Mouse (Mus musculus) E14TG2a.4 (cell line): ENCODE data around the gene Gsg1l.

Experiments used
- H3K27me3 ChIP-seq: 2 replicates; pipeline ENCODE4 v1.6.1; 2014; ENCODE audit warnings: low read length, control low read depth; ENCODE audit not compliant: insufficient read depth
- H3K36me3 ChIP-seq: 2 replicates; pipeline ENCODE4 v1.6.1; 2014; ENCODE audit warnings: low read length, control low read depth; ENCODE audit not compliant: insufficient read depth
- H3K4me1 ChIP-seq: replicated peaks from 2 replicates; pipeline ENCODE4 v1.6.1; 2014; ENCODE audit warnings: low read depth, low read length, control low read depth
- H3K4me3 ChIP-seq: replicated peaks from 2 replicates; pipeline ENCODE4 v1.5.1; 2014; ENCODE audit warnings: mild to moderate bottlenecking, low read length
- H3K9me3 ChIP-seq: 2 replicates; pipeline ENCODE4 v1.6.1; 2014; ENCODE audit warnings: low read length, control low read depth
- CTCF ChIP-seq: conservative IDR thresholded peaks from 2 replicates; pipeline ENCODE4 v1.5.1; 2014; ENCODE audit warnings: low read length
- NANOG ChIP-seq: IDR thresholded peaks from 2 replicates; pipeline ENCODE4 v1.6.1; 2014; ENCODE audit warnings: borderline replicate concordance, low read length, mixed read lengths
- POU5F1 ChIP-seq: IDR thresholded peaks from 2 replicates; pipeline ENCODE4 v1.6.1; 2014; ENCODE audit warnings: low read length, borderline replicate concordance

Gene Gsg1l

GRCm38 (mm10) chr7:126066777-126067176 is 15.4 kb downstream of the Gsg1l start:
- Histone ChIP-seq H3K4me3 (no peak overlapping the region), H3K9me3 (peaks cover 4% of the 10 kb centered on the region), H3K4me1 (no peaks in the 10 kb centered on the region), H3K27me3 (peaks cover 36% of the 10 kb centered on the region), H3K36me3 (no peaks in the 10 kb centered on the region)
- no peak for TF ChIP-seq CTCF
- TF ChIP-seq NANOG, result no peak
- no peak for TF ChIP-seq POU5F1

GRCm38 (mm10) chr7:126065243-126065876 is 16.9 kb downstream of the Gsg1l start:
- peaks cover 40% of the 10 kb centered on the region for H3K27me3 ChIP-seq
- peaks cover 4% of the 10 kb centered on the region for H3K9me3 ChIP-seq
- TF ChIP-seq NANOG (no peak), CTCF (no peak), POU5F1 (no peak)
- no peak overlapping the region for H3K4me3 ChIP-seq
- H3K4me1 ChIP-seq, result no peaks in the 10 kb centered on the region
- H3K36me3 ChIP-seq, result no peaks in the 10 kb centered on the region

GRCm38 (mm10) chr7:126062228-126062627 is 20.0 kb downstream of the Gsg1l start:
- TF ChIP-seq POU5F1 (no peak), CTCF (no peak), NANOG (no peak)
- H3K36me3 ChIP-seq, result no peaks in the 10 kb centered on the region
- peaks cover 4% of the 10 kb centered on the region for H3K9me3 ChIP-seq
- no peak overlapping the region for H3K4me3 ChIP-seq
- peaks cover 47% of the 10 kb centered on the region for H3K27me3 ChIP-seq
- H3K4me1 ChIP-seq, result no peaks in the 10 kb centered on the region

- Histone ChIP-seq H3K4me1 (no peaks in the 10 kb centered on the region), H3K27me3 (peaks cover 49% of the 10 kb centered on the region), H3K9me3 (no peaks in the 10 kb centered on the region), H3K4me3 (no peak overlapping the region), H3K36me3 (no peaks in the 10 kb centered on the region)
- TF ChIP-seq POU5F1 (no peak), CTCF (no peak), NANOG (no peak)
Observed at GRCm38 (mm10) chr7:126058918-126059317, 23.3 kb downstream of the Gsg1l start.

GRCm38 (mm10) chr7:126057332-126057914 is 24.8 kb downstream of the Gsg1l start:
- TF ChIP-seq POU5F1 (no peak), CTCF (no peak), NANOG (no peak)
- H3K4me3 ChIP-seq, result no peak overlapping the region
- peaks cover 5% of the 10 kb centered on the region for H3K4me1 ChIP-seq
- peaks cover 63% of the 10 kb centered on the region for H3K27me3 ChIP-seq
- H3K36me3 ChIP-seq, result no peaks in the 10 kb centered on the region
- no peaks in the 10 kb centered on the region for H3K9me3 ChIP-seq

- Histone ChIP-seq H3K4me3 (no peak overlapping the region), H3K4me1 (peaks cover 5% of the 10 kb centered on the region), H3K36me3 (no peaks in the 10 kb centered on the region), H3K27me3 (peaks cover 79% of the 10 kb centered on the region), H3K9me3 (no peaks in the 10 kb centered on the region)
- TF ChIP-seq CTCF (no peak), POU5F1 (no peak), NANOG (no peak)
Observed at GRCm38 (mm10) chr7:126054574-126054973, 27.6 kb downstream of the Gsg1l start.

GRCm38 (mm10) chr7:126053618-126054017 is 28.6 kb downstream of the Gsg1l start:
- TF ChIP-seq CTCF (no peak), NANOG (no peak), POU5F1 (no peak)
- Histone ChIP-seq H3K9me3 (no peaks in the 10 kb centered on the region), H3K4me3 (no peak overlapping the region), H3K36me3 (no peaks in the 10 kb centered on the region), H3K27me3 (peaks cover 79% of the 10 kb centered on the region), H3K4me1 (peaks cover 14% of the 10 kb centered on the region)

GRCm38 (mm10) chr7:126051910-126052309 is 30.3 kb downstream of the Gsg1l start:
- Histone ChIP-seq H3K9me3 (no peaks in the 10 kb centered on the region), H3K4me3 (no peak overlapping the region), H3K4me1 (peaks cover 26% of the 10 kb centered on the region), H3K27me3 (peaks cover 68% of the 10 kb centered on the region), H3K36me3 (no peaks in the 10 kb centered on the region)
- no peak for TF ChIP-seq NANOG
- TF ChIP-seq CTCF, result no peak
- TF ChIP-seq POU5F1, result no peak

GRCm38 (mm10) chr7:126045077-126045476 is 37.1 kb downstream of the Gsg1l start:
- TF ChIP-seq POU5F1 (no peak), NANOG (no peak), CTCF (no peak)
- H3K4me1 ChIP-seq, result peaks cover 38% of the 10 kb centered on the region
- no peaks in the 10 kb centered on the region for H3K9me3 ChIP-seq
- H3K4me3 ChIP-seq, result no peak overlapping the region
- H3K27me3 ChIP-seq, result peaks cover 14% of the 10 kb centered on the region; the same call in 1 of the 2 replicates
- H3K36me3 ChIP-seq, result no peaks in the 10 kb centered on the region
